ENCODE assay signal across 15 mouse cellular contexts in genomic region chr7:121533639-121534038, GRCm38 (mm10).
"Had no signal": no experiment of that assay in that cellular context is flagged by ENCODE, and none has a peak within 500 bp of the region (broad histone marks: within the 10 kb centered on the region; RNA-seq: fewer than 3 reads in every experiment).

No protein-coding gene starts in this region.

- H3K4me1 ChIP-seq: liver, embryonic 13.5 days; stomach, embryonic 15.5 days had no signal

- H3K36me3 ChIP-seq: liver, embryonic 13.5 days; stomach, embryonic 15.5 days had no signal

- H3K27me3 ChIP-seq: liver, embryonic 13.5 days; stomach, embryonic 15.5 days had no signal

- DNase-seq: kidney, adult 18-20 months; kidney, adult 9 months; kidney, postnatal 14 days; kidney, postnatal 4 days; liver, embryonic 13.5 days; lung, adult 2 months; lung, postnatal 14 days; lung, postnatal 4 days; midbrain, embryonic 14.5 days; right cerebral cortex, postnatal 14 days; spleen, adult 18-20 months; thymus, postnatal 25 days had no signal

- H3K4me3 ChIP-seq: liver, embryonic 13.5 days; stomach, embryonic 15.5 days had no signal

- H3K27ac ChIP-seq: liver, embryonic 13.5 days; stomach, embryonic 15.5 days had no signal

- ATAC-seq: intestine, embryonic 16.5 days had no signal

- H3K4me2 ChIP-seq: liver, embryonic 13.5 days; midbrain, embryonic 11.5 days; stomach, embryonic 15.5 days had no signal

- H3K9ac ChIP-seq: liver, embryonic 13.5 days; stomach, embryonic 15.5 days had no signal

- H3K9me3 ChIP-seq: liver, embryonic 13.5 days; stomach, embryonic 15.5 days had no signal
